Mouse (Mus musculus) Patski (cell line): ENCODE data around the gene Tsc22d1. TPM values are rescaled to one million over a fixed set of nuclear protein-coding genes. Genes with fewer than 3 reads are reported as not detected.

Experiments
- ATAC-seq: fragments of 100-300 bp; one replicate; pipeline ENCODE4 v1.8.0; 2021
- CTCF ChIA-PET: fragments of 350-600 bp; sonication (Branson Sonifier 250); formaldehyde crosslinking; loops from one replicate; lab custom pipeline; 2022; ENCODE audit warnings: inconsistent platforms; lab: Charles Lee
- POLR2A ChIA-PET: fragments of 350-600 bp; sonication (Branson Sonifier 250); formaldehyde crosslinking; loops from one replicate; lab custom pipeline; 2022; ENCODE audit warnings: antibody characterized with exemption, inconsistent platforms; lab: Charles Lee
- DNase-seq: peaks from one replicate; pipeline ENCODE4 v3.0.0-alpha.2; 2011; ENCODE audit warnings: low read depth, low spot score
- H3K27me3 ChIP-seq: fragments of 371-371 bp; one replicate; pipeline ENCODE4 v1.5.1; 2021
- CTCF ChIP-seq: fragments of 100-300 bp; IDR thresholded peaks from one replicate; pipeline ENCODE4 v1.5.1; 2021
- in situ Hi-C: fragments of 300-500 bp; cut with MboI; formaldehyde crosslinking; loops from 3 replicates; pipeline ENCODE4 v1.11.1; 2018; ENCODE audit warnings: low pct_unique_long_range_greater_than_20kb, mixed read lengths
- polyA plus RNA-seq: library from polyadenylated mRNA; unstranded; gene quantifications from one replicate; pipeline ENCODE4 v1.2.3, GENCODE M21; 2021

Gene Tsc22d1
- polyA plus RNA-seq, 1 experiment from 2014 or later, result 4,339 TPM

- in situ Hi-C loops, result no loop called here
- DNase-seq, result no peak
- ChIA-PET CTCF (interaction anchor here (1.1 to 1.2 kb wide), 3 partner anchors 11 to 490 kb away, joined by 3 read pairs; no protein-coding TSS in a partner anchor), POLR2A (interaction anchor here (0.5 to 8.0 kb wide), 10 partner anchors 10 to 365 kb away, joined by 3 to 107 read pairs (median 4); no protein-coding TSS in a partner anchor)
- no peak for ATAC-seq
- TF ChIP-seq CTCF, result no peak
- H3K27me3 ChIP-seq, result no peaks in the 10 kb centered on the region
Observed at GRCm38 (mm10) chr14:76518217-76518616, 103.5 kb downstream of the Tsc22d1 start.

- POLR2A ChIA-PET, result interaction anchor here (0.7 to 8.0 kb wide), 12 partner anchors 8 to 412 kb away, joined by 3 to 107 read pairs (median 6); no protein-coding TSS in a partner anchor
- no peaks in the 10 kb centered on the region for H3K27me3 ChIP-seq
- no peak for TF ChIP-seq CTCF
- peak; percentile 92 for ATAC-seq
- DNase-seq, result no peak
- in situ Hi-C loops, result no loop called here
- CTCF ChIA-PET, result interaction anchor here (0.9 to 3.9 kb wide), 4 partner anchors 7 to 178 kb away, joined by 3 to 13 read pairs (median 4); no protein-coding TSS in a partner anchor
Observed at GRCm38 (mm10) chr14:76520606-76521005, 105.8 kb downstream of the Tsc22d1 start.

- POLR2A ChIA-PET, result interaction anchor here (0.5 to 8.0 kb wide), 8 partner anchors 12 to 471 kb away, joined by 5 to 107 read pairs (median 10); no protein-coding TSS in a partner anchor
Observed at GRCm38 (mm10) chr14:76521308-76521707, 106.5 kb downstream of the Tsc22d1 start.

GRCm38 (mm10) chr14:76523344-76523743, 108.6 kb downstream of the Tsc22d1 start:
- DNase-seq, result no peak
- ATAC-seq, result no peak
- no peak for TF ChIP-seq CTCF
- ChIA-PET CTCF (interaction anchor here (3.9 kb wide), 1 partner anchor 11 kb away, joined by 13 read pairs; no protein-coding TSS in a partner anchor), POLR2A (interaction anchor here (0.7 to 1.0 kb wide), 3 partner anchors 10 to 17 kb away, joined by 3 read pairs; no protein-coding TSS in a partner anchor)
- no peaks in the 10 kb centered on the region for H3K27me3 ChIP-seq
- in situ Hi-C loops, result no loop called here

More at GRCm38 (mm10) chr14:76521308-76521707, 106.5 kb downstream of the Tsc22d1 start:
- ATAC-seq, result peak; percentile 65
- H3K27me3 ChIP-seq, result no peaks in the 10 kb centered on the region
- no peak for TF ChIP-seq CTCF
- no peak for DNase-seq
- in situ Hi-C loops, result no loop called here
- CTCF ChIA-PET, result interaction anchor here (0.9 to 3.9 kb wide), 4 partner anchors 8 to 200 kb away, joined by 3 to 13 read pairs (median 3); no protein-coding TSS in a partner anchor

- in situ Hi-C loops, result no loop called here
- DNase-seq (no peak), ATAC-seq (no peak)
- no peaks in the 10 kb centered on the region for H3K27me3 ChIP-seq
- ChIA-PET POLR2A (interaction anchor here (0.6 to 3.0 kb wide), 3 partner anchors 15 to 21 kb away, joined by 3 to 26 read pairs (median 3); no protein-coding TSS in a partner anchor), CTCF (no interaction called here)
- TF ChIP-seq CTCF, result no peak
Observed at GRCm38 (mm10) chr14:76526467-76526866, 111.7 kb downstream of the Tsc22d1 start.

GRCm38 (mm10) chr14:76527030-76527719, 112.4 kb downstream of the Tsc22d1 start:
- TF ChIP-seq CTCF, result no peak

GRCm38 (mm10) chr14:76527758-76528313, 113.1 kb downstream of the Tsc22d1 start:
- DNase-seq, result no peak
- TF ChIP-seq CTCF, result no peak
- in situ Hi-C loops, result no loop called here
- no peak for ATAC-seq
- H3K27me3 ChIP-seq, result no peaks in the 10 kb centered on the region
- ChIA-PET CTCF (interaction anchor here (1.2 to 1.7 kb wide), 3 partner anchors 170 to 382 kb away, joined by 4 read pairs; no protein-coding TSS in a partner anchor), POLR2A (interaction anchor here (0.9 to 3.8 kb wide), 7 partner anchors 9 to 290 kb away, joined by 3 to 26 read pairs (median 6); no protein-coding TSS in a partner anchor)

More at GRCm38 (mm10) chr14:76527030-76527719, 112.4 kb downstream of the Tsc22d1 start:
- ChIA-PET CTCF (interaction anchor here (1.5 to 1.7 kb wide), 2 partner anchors 171 to 175 kb away, joined by 4 read pairs; no protein-coding TSS in a partner anchor), POLR2A (interaction anchor here (0.9 to 3.8 kb wide), 5 partner anchors 9 to 290 kb away, joined by 3 to 26 read pairs (median 25); no protein-coding TSS in a partner anchor)
- no peak for DNase-seq
- no peak for ATAC-seq
- in situ Hi-C loops, result no loop called here
- no peaks in the 10 kb centered on the region for H3K27me3 ChIP-seq

GRCm38 (mm10) chr14:76528641-76529040, 113.9 kb downstream of the Tsc22d1 start:
- TF ChIP-seq CTCF, result no peak
- ATAC-seq (peak; percentile 77), DNase-seq (no peak)
- CTCF ChIA-PET, result interaction anchor here (1.2 to 1.7 kb wide), 2 partner anchors 169 to 381 kb away, joined by 4 read pairs; no protein-coding TSS in a partner anchor
- in situ Hi-C loops, result no loop called here
- POLR2A ChIA-PET, result interaction anchor here (1.0 to 3.8 kb wide), 6 partner anchors 10 to 247 kb away, joined by 3 to 26 read pairs (median 16); no protein-coding TSS in a partner anchor
- H3K27me3 ChIP-seq, result no peaks in the 10 kb centered on the region

GRCm38 (mm10) chr14:76531027-76531660, 116.4 kb downstream of the Tsc22d1 start:
- POLR2A ChIA-PET, result interaction anchor here (0.8 to 5.7 kb wide), 5 partner anchors 11 to 401 kb away, joined by 3 to 87 read pairs (median 4); no protein-coding TSS in a partner anchor
- no peak for TF ChIP-seq CTCF
- no peak for DNase-seq

More at GRCm38 (mm10) chr14:76531027-76531660, 116.4 kb downstream of the Tsc22d1 start:
- ATAC-seq, result no peak
- H3K27me3 ChIP-seq, result no peaks in the 10 kb centered on the region
- in situ Hi-C loops, result loop anchor here (10.0 kb wide), 1 partner anchor 174 kb away; no protein-coding TSS in a partner anchor
- CTCF ChIA-PET, result interaction anchor here (1.0 to 1.4 kb wide), 2 partner anchors 167 to 389 kb away, joined by 3 to 4 read pairs; no protein-coding TSS in a partner anchor
